Mouse (Mus musculus) heart, adult 9 months (tissue): ENCODE measurements around the gene Rgs13.
"Not testable (repeated sequence)": the region's sequence is repeated elsewhere in the genome, so short reads cannot be mapped to it uniquely, and the experiment has no call there.

Source experiments
- DNase-seq, 2 experiments: peaks; one replicate each; pipeline ENCODE4 v3.0.0; 2022; ENCODE audit warnings: low spot score in 2 of 2

The Rgs13 gene

GRCm38 (mm10) chr1:144152526-144152925 is 24.6 kb downstream of the Rgs13 start:
- DNase-seq, result peak in 1 of 2 experiments; percentile 17

GRCm38 (mm10) chr1:144152184-144152525 is 25.0 kb downstream of the Rgs13 start:
- no peak for DNase-seq

- DNase-seq, result no peak
Observed at GRCm38 (mm10) chr1:144151401-144152183, 25.6 kb downstream of the Rgs13 start.

- no peak for DNase-seq
Observed at GRCm38 (mm10) chr1:144149997-144150396, 27.2 kb downstream of the Rgs13 start.

GRCm38 (mm10) chr1:144141398-144141797 is 35.8 kb downstream of the Rgs13 start:
- DNase-seq, result not testable (repeated sequence)

- no peak for DNase-seq
Observed at GRCm38 (mm10) chr1:144139847-144140246, 37.3 kb downstream of the Rgs13 start.

- DNase-seq, result no peak
Observed at GRCm38 (mm10) chr1:144127965-144128364, 49.2 kb downstream of the Rgs13 start.

GRCm38 (mm10) chr1:144120042-144120441 is 57.1 kb downstream of the Rgs13 start:
- no peak for DNase-seq

- no peak for DNase-seq
Observed at GRCm38 (mm10) chr1:144119456-144119855, 57.7 kb downstream of the Rgs13 start.

GRCm38 (mm10) chr1:144115848-144116727 is 61.1 kb downstream of the Rgs13 start:
- DNase-seq, result no peak

- peak in 1 of 2 experiments; percentile 6 for DNase-seq
Observed at GRCm38 (mm10) chr1:144113438-144114074, 63.6 kb downstream of the Rgs13 start.

GRCm38 (mm10) chr1:144112946-144113345 is 64.2 kb downstream of the Rgs13 start:
- DNase-seq, result no peak

GRCm38 (mm10) chr1:144098587-144099258 is 78.4 kb downstream of the Rgs13 start:
- no peak for DNase-seq

- no peak for DNase-seq
Observed at GRCm38 (mm10) chr1:144090410-144090809, 86.8 kb downstream of the Rgs13 start.
